Mouse (Mus musculus): Measurements from ENCODE around the gene Pglyrp1.
A peak's percentile ranks its signal among the peaks of the same experiment; 100 is the strongest.

Gene Pglyrp1

DNA sequence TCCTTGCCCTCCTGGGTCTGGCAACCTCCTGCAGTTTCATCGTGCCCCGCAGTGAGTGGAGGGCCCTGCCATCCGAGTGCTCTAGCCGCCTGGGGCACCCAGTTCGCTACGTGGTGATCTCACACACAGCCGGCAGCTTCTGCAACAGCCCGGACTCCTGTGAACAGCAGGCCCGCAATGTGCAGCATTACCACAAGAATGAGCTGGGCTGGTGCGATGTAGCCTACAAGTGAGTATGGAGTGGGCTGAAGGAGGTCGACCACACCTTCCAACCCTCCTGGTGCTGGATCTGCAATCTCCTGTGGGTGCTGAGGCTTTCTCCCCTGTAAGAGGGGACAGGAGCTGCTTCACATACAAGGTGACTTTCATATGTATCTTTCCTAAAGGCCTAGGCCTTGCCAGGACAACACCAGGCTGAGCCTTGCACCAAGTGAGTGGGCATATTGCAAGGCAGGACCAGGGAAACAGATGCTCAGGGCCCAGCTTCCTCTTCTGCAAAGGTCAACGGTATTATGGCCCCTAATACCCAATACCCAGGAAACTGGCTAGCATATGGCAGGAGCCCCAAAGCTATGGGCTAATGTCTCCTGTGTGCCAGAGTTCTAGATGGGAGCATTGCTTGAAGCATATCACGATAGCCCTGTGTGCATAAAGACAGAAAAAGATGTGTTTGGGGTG lies 13.8 kb downstream of the Pglyrp1 start:
- DNase-seq (ENCODE audit: low spot score): no peak

DNA sequence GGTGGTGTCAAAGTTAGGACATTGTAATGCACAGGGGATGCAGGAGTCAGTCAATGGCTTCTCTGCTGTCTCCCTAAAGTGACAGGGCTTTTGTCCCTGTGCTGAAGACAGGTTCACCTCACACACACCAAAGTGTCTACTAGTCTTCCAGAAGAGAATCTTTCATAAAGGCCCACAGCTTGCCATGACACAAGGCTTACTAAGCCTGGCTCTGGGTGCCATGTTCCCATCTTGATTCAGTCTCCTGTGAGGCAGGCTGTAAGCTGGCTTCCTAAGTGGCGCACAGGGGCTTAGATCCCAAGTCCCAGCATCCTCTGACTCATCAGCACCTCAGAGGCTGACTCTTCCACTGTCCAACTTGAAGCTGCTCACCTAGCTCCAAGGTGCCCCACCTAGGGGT lies 15.8 kb downstream of the Pglyrp1 start:
- no peak for DNase-seq (ENCODE audit: low spot score)

DNA sequence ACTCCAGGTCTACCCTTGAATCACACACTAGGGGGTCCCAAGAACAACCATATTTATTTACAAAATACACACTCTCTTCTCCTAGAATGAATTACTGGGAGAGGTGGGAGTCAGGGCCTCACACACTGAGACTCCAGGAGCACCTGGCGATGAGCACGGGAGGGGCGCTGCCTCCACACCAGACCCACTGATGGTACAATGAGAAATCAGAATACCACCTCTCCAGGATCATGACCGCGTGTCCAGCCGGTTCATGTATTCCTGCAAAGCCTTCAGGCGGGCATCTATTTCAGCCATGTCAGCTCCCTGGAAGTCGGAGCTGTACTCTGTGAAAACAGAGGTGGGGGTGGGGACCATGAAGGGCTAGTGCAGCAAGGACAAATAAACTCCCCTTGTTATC lies 19.7 kb downstream of the Pglyrp1 start:
- DNase-seq (ENCODE audit: low spot score): no peak

DNA sequence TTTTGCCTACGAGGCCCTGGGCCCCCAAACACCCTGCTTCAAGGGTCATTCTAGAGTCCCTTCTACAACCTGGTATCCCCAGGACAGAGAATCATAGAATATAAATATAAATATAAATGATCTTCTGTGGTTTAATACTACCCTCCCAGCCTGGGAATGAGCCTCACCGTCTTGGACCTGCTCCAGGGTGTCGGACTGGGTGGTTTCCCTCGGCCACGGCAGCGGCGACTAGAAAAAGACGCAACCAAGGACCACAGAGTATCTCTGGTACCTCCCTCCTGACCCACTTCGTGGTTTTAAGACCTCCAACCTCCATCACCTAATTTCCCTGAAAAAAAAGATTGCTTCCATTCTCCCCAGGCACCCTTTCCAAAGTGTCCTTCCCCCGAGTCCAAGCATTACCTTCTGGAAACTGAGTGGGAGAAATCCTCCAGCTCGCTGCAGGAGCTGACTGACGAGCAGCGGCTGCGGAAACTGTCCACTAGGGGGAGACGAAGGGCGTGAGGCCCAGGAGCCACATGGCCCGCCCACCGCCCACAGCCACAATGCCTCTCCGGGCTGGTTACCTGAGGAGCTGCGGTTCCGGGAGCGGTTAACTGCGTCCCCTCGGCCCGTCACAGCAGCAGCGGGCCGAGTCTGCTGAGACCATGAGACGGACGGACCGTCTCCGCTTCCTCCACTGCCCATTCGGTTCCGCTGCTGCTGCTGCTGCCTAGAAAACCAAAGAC lies 20.9 kb downstream of the Pglyrp1 start:
- peak; percentile 79 for DNase-seq (ENCODE audit: low spot score)

DNA sequence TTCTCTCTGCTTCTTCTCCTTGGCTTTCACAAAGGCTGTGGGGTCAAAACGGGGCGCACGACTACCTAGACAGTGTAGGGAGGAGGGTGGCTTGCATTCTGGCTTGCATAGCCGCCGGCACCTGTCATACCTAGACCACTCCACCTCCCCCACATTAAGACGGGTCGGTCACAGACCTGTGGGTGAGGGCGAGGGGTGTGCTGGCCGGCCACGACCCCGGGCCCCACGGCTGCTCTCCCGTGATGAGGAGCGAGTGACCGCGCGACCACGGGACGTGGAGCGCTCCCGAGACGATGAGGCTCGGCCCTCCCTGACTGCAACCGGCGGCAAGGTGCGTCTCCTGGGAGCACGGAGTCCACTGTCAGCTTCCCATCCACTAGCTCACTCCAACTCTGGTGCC lies 21.9 kb downstream of the Pglyrp1 start:
- DNase-seq (ENCODE audit: low spot score): no peak

DNA sequence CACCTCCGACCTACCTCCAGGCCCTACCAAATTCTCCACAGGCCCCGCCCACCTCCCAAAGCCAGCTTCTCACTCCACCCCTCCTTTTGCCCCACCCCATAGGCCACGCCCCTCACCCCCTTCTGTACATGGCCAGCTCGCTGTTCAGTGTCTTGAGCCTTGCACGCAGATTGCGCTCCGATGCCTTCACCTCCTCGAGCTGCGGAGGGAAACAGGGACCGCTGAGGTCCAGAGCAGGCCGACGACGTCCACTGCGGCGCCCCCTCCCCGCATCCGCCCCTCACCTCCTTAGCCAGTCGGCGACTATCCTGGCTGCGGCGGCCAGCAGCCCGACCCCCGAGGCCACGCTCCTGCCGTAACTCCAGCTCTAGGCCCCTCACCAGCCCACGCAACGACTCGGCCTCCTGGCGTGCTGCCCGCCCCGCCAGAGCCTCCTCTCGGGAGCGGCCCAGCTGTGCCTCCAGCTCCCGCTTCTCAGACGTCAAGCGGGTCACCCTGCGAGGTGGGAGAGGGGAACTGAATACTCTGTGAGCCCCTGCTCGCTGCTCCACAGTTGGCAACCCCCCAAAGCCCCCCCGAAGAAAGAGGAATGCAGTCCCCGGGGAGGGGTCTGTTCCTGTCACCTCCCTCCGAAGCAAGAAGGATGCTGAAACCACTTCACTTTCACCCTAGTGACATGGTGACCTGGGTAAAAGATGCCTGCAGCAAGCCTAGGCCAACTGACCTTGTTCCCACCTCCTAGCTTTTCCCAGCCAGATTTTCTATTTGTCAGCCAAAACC lies 22.7 kb downstream of the Pglyrp1 start:
- peak; percentile 48 for DNase-seq (ENCODE audit: low spot score)

DNA sequence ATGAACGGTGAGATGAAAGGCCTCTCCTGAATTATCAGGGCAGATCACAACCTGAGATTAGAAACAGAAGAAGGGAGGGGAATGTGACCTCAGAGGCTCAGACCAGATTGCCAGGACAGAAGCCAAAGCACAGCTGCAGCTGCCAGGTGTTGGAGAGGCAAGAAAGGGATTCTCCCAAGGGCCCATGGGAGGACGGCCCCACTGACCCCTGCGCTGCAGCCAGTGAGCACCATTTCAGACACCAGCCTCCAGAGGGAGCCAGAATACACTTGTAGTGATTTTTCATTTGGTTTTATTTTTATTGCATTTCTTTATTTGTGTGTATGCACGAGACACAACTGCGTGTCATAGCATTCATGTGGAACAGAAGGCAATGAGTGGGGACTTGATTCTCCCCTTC lies 25.4 kb downstream of the Pglyrp1 start:
- no peak for DNase-seq (ENCODE audit: low spot score)

DNA sequence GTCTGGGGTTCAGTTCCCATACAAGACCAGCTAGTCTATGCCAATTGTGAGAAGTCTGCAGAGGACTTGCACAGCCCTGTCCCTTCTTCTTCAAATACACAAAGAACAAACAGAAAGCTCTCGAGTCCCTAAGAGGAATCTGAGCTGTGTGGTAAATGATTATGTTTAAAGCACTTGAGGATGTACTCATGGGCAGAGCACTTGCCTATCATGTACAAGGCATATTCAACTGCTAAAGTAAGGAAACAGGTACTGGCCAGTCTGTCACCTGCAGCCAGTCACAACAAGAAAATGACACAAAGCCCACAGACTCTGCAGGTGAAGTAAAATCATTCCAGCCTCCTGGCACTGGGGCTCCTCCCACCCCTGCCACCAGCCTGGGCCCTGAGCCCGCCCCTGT lies 29.4 kb downstream of the Pglyrp1 start:
- no peak for DNase-seq (ENCODE audit: low spot score)

DNA sequence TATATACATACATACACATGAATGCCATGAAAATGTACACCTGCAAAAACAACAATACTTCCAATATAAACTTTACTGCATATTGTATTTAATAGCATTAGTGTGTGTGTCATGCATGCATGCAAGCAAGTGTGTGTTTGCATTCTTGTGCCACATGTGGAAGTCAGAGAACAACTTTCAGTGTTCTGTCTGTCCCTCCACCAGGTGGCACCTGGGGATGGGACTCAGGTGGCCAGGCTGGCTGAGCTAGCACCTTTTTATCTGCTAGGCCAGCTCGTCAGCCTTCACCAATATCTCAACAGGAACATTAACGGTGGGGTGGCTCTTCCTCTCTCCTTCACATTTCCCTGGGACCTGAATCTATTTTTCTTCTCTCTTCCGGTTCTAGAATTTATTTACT lies 31.4 kb downstream of the Pglyrp1 start:
- no peak for DNase-seq (ENCODE audit: low spot score)

DNA sequence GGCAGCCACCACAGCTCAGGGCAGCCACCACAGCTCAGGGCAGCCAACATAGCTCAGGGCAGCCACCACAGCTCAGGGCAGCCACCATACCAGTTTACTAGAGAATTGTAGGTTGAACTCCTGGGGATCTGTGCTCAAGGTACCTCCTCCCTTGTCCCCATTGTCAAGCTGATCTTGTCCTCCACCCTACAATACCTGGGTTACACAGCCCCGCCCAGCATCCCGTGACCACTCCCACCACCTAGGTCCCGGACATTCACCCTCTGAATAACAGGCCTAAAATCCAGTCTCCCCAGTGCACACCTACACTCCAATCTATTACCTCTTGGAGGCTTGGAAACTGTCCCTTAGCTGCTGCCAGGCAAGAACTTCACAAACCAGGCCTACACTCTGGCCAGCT lies 33.8 kb downstream of the Pglyrp1 start:
- DNase-seq (ENCODE audit: low spot score): no peak

DNA sequence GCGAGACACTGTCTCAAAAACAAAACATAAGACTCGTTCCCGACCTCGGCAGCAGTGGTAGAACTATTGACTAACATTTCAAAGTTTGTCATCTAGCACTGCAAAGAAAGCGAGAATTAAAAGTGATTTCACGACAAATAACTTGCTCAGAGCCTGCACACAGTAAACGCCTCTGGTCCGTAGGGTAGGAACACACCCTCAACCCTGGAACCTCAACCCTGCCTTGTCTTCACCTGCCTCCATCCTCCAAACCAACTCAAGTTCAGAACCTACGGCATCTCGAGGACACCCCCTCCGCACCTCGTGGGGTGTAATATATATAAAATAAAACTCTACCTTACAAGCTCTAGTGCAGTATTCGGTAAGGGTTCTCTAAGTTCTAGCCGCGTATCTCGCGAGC lies 38.7 kb downstream of the Pglyrp1 start:
- DNase-seq (ENCODE audit: low spot score): no peak

DNA sequence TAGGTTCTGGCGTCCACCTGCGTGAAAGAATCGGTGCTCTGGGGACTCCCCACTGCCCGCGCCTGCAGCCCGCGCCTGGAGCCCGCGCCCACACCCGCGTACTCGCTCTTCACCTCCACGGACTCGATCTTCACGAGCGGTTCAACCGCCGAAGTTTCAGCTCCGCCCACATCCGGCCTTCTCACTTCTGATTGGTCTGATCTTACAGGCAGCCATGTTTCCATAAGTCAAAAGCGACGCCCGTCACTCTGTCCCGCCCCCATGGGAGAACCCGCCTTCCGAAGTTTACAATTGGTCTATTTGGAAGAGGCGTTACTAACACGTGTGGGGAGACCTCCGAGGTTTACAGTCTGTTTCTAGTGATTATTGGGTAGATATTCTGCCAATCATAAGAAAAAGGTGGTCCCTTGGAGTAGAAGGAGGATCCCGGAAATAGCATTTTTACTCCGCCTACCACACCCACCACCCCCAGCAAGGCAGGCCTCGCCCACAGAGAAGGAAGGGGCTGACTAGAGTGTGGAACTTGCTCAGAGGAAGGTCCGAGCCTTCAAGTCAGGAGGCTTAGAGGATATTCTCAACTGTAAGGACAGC lies 39.2 kb downstream of the Pglyrp1 start, which contains the start of gene Ccdc61:
Gene Ccdc61, minus strand, starts transcription at position 175 of the 591 bp plus-strand sequence.
- DNase-seq (ENCODE audit: low spot score): peak; percentile 98

DNA sequence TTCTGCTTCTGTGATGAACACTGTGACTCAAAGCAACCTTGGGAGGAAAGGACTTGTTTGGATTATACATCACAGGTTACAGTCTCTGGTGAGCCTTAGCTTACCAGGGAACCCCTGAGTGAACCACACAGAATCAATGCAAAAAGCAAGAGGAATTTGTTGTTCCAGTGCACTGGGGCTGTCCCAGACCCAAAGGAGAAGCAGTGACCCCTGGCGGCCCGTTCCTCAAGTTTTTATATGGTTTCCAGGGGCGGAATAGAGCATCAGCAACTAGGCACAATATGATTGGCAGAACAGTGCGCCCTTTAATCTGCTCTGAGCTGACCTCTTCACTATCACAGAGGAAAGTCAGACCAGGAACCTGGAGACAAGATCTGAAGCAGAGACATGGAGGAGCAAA lies 45.1 kb downstream of the Pglyrp1 start:
- DNase-seq (ENCODE audit: low spot score): no peak

DNA sequence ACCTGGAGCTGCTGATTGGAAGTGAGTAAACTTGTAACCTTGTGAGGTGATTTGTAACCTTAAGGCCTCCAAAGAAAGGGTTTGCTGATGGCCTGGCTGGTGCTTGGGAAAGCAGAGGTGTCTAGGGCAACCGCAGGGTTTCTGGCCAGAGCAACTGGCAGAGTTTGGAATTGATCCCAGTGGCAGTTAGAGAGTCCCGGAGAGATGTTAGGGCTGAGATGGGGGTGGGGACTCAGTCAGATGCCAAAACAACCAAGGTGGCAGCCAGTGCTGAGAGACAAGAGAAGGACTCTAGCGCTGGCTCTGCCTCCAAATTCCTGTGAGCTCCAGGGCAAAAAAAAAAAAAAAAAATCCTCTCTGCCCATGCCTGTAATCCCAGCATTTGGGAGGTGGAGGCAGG lies 46.8 kb downstream of the Pglyrp1 start:
- no peak for DNase-seq (ENCODE audit: low spot score)

DNA sequence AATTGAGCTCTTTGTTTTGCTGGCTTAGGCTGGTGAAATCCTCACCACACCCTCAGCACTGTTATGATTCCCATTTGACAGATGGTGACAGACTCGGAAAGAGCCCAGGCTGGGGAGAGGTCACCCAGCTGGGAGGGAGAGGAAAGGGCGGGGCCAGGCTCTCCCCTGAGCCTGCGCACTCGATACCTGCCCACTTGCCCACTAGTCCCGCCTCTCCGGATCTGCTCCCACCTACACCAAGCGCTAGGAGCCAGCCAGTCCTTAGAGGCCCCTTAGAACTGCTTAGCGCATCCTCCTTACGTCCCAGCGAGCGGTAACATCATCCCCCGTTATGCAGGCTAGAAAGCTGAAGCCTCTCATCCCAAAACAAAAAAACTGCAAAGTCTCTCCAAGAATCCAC lies 49.9 kb downstream of the Pglyrp1 start:
- DNase-seq (ENCODE audit: low spot score): peak; percentile 59

DNA sequence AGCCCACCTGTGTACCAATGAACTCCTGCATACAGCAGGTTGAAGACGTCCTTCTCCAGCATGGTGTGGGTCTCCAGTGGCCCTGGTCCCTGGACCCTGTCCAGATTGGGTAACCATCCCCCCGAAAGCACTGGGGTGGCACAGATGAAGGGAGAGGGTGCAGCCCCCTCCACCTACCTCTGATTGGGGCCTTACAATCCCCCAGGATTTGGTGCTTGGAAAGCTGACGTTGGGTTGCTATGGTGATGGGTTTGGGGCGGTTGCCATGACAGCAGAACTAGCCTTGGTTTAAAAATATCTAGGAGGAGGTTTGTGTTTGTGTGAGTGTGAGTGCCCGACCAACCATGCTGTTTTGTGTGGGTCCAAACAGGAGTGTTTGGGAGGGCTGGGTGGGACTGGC lies 51.7 kb downstream of the Pglyrp1 start:
- DNase-seq (ENCODE audit: low spot score): no peak

DNA sequence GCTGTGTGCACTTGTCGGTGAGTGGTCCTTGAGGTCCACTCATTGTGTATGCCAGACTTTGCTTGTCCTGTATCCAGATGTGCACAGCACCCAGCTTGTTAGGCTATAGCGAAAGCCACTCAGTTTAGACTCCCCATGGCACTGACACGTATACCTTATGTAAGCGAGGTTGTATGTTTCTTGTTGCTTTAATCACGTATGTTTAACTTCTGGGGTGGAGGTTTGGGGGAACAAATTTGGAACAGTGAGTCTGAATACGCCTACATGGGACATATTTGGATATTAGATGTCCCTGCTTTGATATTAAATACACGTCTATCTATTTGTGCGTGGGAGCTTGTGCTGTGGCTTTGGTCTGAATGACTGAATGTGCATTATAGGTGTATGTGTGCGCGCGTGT lies 52.1 kb downstream of the Pglyrp1 start:
- no peak for DNase-seq (ENCODE audit: low spot score)

DNA sequence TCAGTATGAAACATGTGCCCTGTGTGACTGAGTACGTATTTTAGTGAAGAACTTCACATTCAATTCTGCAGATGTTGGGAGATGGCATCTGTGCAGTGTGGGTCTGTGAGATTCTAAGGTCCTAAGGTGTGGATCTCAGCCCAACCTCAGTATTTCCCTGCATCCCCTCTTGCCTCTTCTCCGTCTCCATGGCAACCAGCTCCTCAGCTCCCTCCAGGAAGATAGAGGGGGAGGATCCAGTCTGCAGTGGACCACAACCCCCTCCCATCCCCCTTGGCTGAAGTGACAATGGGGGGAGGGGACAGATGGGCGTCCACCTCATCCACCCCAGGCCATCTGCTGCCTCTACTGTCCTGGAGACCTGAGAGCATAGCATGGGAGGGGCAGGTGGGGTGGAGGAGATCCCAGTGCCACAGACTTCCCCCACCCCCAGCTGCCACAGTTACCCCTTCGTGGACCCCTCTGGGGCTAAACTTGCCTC lies 52.6 kb downstream of the Pglyrp1 start:
- DNase-seq (ENCODE audit: low spot score): no peak

DNA sequence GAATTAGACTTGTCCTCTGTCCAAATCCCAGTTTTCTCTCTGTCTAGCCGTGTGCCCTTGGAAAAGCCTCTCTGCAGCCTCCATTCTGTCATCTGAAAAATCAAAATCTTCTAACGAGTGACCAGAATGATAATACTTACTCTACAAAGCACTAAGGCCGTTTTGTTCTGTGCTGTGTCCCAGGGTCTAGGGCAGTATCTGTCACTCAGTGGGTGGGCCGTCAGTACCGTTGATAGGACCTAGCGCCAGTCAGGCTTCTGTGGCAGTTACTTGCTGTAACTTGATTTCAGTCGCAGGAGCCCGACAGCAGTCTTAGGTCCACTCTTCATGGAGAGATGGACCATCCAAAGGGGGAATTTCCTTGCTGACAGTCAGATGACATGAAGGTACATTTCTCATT lies 53.2 kb downstream of the Pglyrp1 start:
- DNase-seq (ENCODE audit: low spot score): no peak

DNA sequence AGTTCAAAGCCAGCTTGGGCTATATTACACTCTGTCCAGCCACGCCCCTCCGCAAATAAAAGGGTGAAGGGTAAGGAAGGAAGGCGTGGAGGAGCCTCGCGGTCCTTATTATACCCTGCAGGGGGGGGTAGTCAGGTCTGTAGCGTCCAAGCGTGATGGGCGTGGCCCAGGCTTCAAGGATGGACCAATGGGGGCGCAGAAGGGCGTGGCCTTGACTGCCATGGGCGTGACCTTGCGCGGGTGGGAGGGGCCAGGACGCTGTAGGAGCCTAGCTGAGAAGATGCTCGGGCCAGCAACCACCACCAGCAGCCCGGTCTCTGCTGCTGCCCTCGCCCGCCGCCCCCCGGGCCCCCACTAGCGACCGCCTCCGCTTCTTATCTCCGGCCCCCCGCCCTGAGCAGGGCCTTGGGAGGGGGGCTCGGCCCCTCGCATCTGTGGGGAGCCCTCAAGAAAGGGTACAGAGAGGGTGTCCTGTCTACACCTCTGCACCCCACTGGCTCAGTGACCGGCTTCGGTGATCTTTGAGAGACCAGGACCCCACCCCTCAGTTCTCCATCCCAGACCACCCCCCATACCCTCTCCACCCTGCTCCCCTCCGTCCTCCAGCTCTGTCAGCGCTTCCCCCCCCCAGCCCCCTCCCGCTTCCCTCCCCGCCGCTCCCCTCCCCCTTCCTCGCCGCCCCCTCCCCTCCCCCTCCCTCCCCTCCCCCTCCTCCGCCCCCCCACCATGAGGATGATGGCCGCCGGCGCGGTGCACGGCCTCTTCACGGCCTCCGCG lies 54.2 kb downstream of the Pglyrp1 start, which contains the start of gene Nova2:
Gene Nova2, plus strand, starts transcription at position 727 of the 777 bp plus-strand sequence.
- DNase-seq (ENCODE audit: low spot score): peak; percentile 80

DNA sequence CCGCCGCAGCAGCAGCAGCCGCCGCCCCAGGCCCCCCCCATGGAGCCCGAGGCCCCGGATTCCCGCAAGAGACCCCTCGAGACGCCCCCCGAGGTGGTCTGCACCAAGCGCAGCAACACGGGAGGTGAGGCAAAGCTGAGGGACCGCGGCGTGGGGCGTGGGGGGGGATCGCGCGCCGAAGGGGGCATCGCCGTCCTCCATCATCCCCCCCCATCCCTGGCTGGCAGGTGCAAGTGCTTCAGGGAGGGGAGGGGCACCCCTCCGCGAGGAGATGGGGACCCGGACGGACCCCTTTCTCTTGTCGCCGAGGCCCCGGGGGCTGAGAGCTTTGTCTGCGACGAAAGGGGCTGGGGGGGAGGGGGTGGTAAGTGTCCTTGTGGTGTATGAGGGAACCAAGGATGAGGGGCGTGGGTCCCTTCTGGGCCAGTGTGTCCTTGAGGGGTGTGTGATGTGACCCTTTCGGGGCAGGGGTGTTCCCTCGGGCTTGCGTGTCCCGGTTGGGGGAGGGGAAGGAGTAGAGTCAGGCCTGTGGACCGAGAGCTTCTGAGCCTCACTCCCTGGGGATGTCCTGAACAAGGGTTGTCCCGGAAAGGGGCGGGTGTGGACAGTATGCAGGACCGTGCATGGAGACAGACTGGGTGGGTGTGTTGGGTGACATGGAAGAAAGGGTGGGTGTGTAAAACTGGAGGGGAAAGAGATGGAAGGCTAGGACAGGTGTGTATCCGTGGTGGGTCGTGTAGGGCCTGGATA lies 55.1 kb downstream of the Pglyrp1 start:
- peak; percentile 18 for DNase-seq (ENCODE audit: low spot score)

All from yolk sac, embryonic 10.5 days (tissue).